In the genomic region with DNA sequence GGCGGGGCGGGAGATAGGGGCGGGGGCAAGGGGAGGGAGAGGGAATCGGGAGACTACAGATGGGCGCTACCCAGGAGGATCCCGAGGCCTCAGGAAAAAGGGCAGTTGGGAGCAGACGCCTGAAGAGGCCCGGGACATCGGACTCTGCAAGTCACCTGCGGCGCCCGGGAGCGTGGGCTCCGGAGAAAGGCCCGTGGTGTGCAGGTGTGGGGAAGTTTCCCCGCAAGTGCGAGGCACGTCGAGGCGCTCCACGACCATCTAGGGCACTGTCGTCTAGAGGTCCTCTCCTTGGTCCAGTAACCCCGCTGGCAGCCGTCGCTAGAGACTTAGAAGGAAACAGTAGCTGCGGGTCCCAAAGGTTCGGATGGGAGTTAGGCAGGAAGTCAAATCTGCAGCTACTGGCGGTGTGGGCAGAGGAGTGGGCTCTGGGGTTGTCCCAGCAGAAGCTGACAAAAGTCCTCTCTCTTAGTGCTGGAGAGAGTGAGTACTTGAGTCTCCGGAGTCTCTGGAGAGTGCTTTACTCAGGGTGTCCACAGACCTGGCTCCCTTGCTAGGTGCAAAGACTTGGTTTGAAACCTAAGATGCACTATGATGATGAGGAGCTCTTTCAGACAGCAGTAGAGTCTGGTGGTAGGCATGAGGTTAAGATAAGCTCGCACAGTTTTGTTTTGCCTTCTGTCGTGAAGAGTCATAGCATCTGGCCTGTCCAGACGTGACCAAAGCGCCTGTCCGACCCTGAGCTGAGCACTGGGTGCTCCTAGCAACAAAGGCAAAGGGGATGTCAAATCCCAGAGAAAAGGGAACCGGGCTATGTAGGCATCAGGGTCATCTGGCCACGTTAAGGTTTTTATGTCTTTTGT, we compare ENCODE assay signal across 8 mouse cellular contexts.
A peak's percentile ranks its signal among the peaks of the same experiment; 100 is the strongest.
DNase-seq lines count a peak whose midpoint lies in the region; ATAC-seq lines count a peak whose summit lies in the region.

No protein-coding gene starts in this region.

- ATAC-seq in heart, embryonic 14.5 days (ENCODE audit: insufficient number of reproducible peaks, insufficient read depth, low FRiP score, low read depth) = peak; percentile 39; the same call in 1 of the 2 replicates
- peak; percentile 30 for ATAC-seq in common myeloid progenitor, adult 5-6 weeks (replicated peaks; ENCODE audit: low read depth, poor library complexity, severe bottlenecking)
- ATAC-seq in hematopoietic stem cell, adult 5-6 weeks (replicated peaks in 1 of 2; ENCODE audit: insufficient read depth in 1 of 2, low FRiP score in 2 of 2, low TSS enrichment in 1 of 2, low read depth in 1 of 2, poor library complexity in 2 of 2, severe bottlenecking in 2 of 2) = peak; percentile 14 to 43; a peak in 3 of 4 replicates
- no peak for ATAC-seq in liver, embryonic 15.5 days (ENCODE audit: insufficient read depth)

- peaks cover 4 to 7% of the 10 kb centered on the region in 2 experiments; a peak in 3 of 4 replicates for H3K4me1 ChIP-seq in heart, embryonic 14.5 days (ENCODE audit: control insufficient read depth in 2 of 2, insufficient read depth in 2 of 2, low read length in 2 of 2)
- no peaks in the 10 kb centered on the region for H3K4me1 ChIP-seq in liver, embryonic 15.5 days (replicated peaks)

- H3K36me3 ChIP-seq in heart, embryonic 14.5 days (ENCODE audit: control insufficient read depth, insufficient read depth, low read length) = no peaks in the 10 kb centered on the region
- no peaks in the 10 kb centered on the region for H3K36me3 ChIP-seq in liver, embryonic 15.5 days (replicated peaks)

- WGBS in heart, embryonic 14.5 days = 4% methylated on average over 35 of the region's 36 CpGs
- WGBS in liver, embryonic 15.5 days (ENCODE audit: insufficient replicate concordance) = 2% methylated on average over 36 of the region's 36 CpGs

- no peaks in the 10 kb centered on the region for H3K9me3 ChIP-seq in heart, embryonic 14.5 days (ENCODE audit: control insufficient read depth, low read length)
- H3K9me3 ChIP-seq in liver, embryonic 15.5 days (replicated peaks) = no peaks in the 10 kb centered on the region

- peaks cover 75% of the 10 kb centered on the region for H3K27me3 ChIP-seq in heart, embryonic 14.5 days (ENCODE audit: control insufficient read depth, insufficient read depth, low read length)
- peaks cover 74% of the 10 kb centered on the region for H3K27me3 ChIP-seq in liver, embryonic 15.5 days

- H3K9ac ChIP-seq in heart, embryonic 14.5 days (ENCODE audit: low read length) = peak overlapping the region; percentile 47; the same call in 1 of the 2 replicates
- no peak overlapping the region for H3K9ac ChIP-seq in liver, embryonic 15.5 days

- intact Hi-C loops in heart, postnatal 25 days (cut with DNase I) = no loop called here

- H3K4me2 ChIP-seq in heart, embryonic 14.5 days (ENCODE audit: low read length) = peak overlapping the region; percentile 76
- peak overlapping the region; percentile 51 for H3K4me2 ChIP-seq in liver, embryonic 15.5 days

- no peak overlapping the region for H3K27ac ChIP-seq in heart, embryonic 14.5 days (replicated peaks in 1 of 2; ENCODE audit: control insufficient read depth in 1 of 2, insufficient read depth in 1 of 2, low read depth in 2 of 2, low read length in 2 of 2)
- no peak overlapping the region for H3K27ac ChIP-seq in liver, embryonic 15.5 days (replicated peaks)

- peak overlapping the region; percentile 30 to 49 for H3K4me3 ChIP-seq in heart, embryonic 14.5 days (ENCODE audit: control insufficient read depth in 1 of 2, insufficient read depth in 1 of 2, low read depth in 1 of 2, low read length in 2 of 2)
- H3K4me3 ChIP-seq in liver, embryonic 15.5 days (replicated peaks) = peak overlapping the region; percentile 17

- DNase-seq in heart, postnatal 25 days (ENCODE audit: low spot score) = no peak
- peak; percentile 5 for DNase-seq in testis, postnatal 14 days (ENCODE audit: low spot score)
- no peak for DNase-seq in yolk sac, embryonic 10.5 days (ENCODE audit: low spot score)
- DNase-seq in c-Kit-positive CD71-positive TER-119-positive erythroid progenitor cells, embryonic 14.5 days (ENCODE audit: low spot score) = no peak
